Mouse (Mus musculus) heart, embryonic 13.5 days (tissue): ENCODE results near the gene Eid1. TPM values are rescaled to one million over a fixed set of nuclear protein-coding genes. Genes with fewer than 3 reads are reported as not detected.
A peak's percentile ranks its signal among the peaks of the same experiment; 100 is the strongest.

Source experiments
- ATAC-seq: fragments of 200-750 bp; cut with Nextera tagmentation; 2 replicates; pipeline ENCODE4 v1.8.0; 2017; ENCODE audit warnings: moderate TSS enrichment; ENCODE audit not compliant: insufficient number of reproducible peaks, low FRiP score, low TSS enrichment; ENCODE audit errors: extremely low read depth
- H3K27ac ChIP-seq: fragments of 300-500 bp; sonication (generic); replicated peaks from 2 replicates; pipeline ENCODE4 v1.5.1; 2015; ENCODE audit warnings: moderate library complexity, mild to moderate bottlenecking, inconsistent platforms
- H3K27me3 ChIP-seq: fragments of 300-500 bp; sonication (generic); replicated peaks from 2 replicates; pipeline ENCODE4 v1.6.1; 2015; ENCODE audit warnings: mild to moderate bottlenecking, inconsistent platforms
- H3K36me3 ChIP-seq: fragments of 300-500 bp; sonication (generic); 2 replicates; pipeline ENCODE4 v1.6.1; 2015; ENCODE audit warnings: mild to moderate bottlenecking, inconsistent platforms
- H3K4me1 ChIP-seq: fragments of 300-500 bp; sonication (generic); 2 replicates; pipeline ENCODE4 v1.6.1; 2015; ENCODE audit warnings: inconsistent platforms
- H3K4me2 ChIP-seq: fragments of 300-500 bp; sonication (generic); 2 replicates; pipeline ENCODE4 v1.6.1; 2015; ENCODE audit warnings: inconsistent platforms, mild to moderate bottlenecking, moderate library complexity
- H3K4me3 ChIP-seq: fragments of 300-500 bp; sonication (generic); 2 replicates; pipeline ENCODE4 v1.5.1; 2015; ENCODE audit warnings: moderate library complexity, mild to moderate bottlenecking, inconsistent platforms
- H3K9ac ChIP-seq: fragments of 300-500 bp; sonication (generic); 2 replicates; pipeline ENCODE4 v1.6.1; 2015; ENCODE audit warnings: inconsistent platforms, mild to moderate bottlenecking, moderate library complexity
- H3K9me3 ChIP-seq: fragments of 300-500 bp; sonication (generic); 2 replicates; pipeline ENCODE4 v1.6.1; 2016; ENCODE audit warnings: inconsistent platforms
- WGBS: fragments of 180-500 bp; shearing (Covaris S2); methylation state at CpG from one replicate; pipeline ENCODE4 v1.1.7; 2015; ENCODE audit warnings: mixed read lengths; 5-methylcytosine and 5-hydroxymethylcytosine counted together
- polyA plus RNA-seq: library from polyadenylated mRNA; unstranded; fragments of >200 nt; fragmentation: Nextera tagmentation; extraction: Ambion mirVana; gene quantifications from 2 replicates; pipeline ENCODE4 v1.2.1, GENCODE M21; 2015

Gene Eid1
- polyA plus RNA-seq, 1 experiment from 2014 or later, result 144 TPM

- no peak overlapping the region for H3K4me2 ChIP-seq
- H3K4me3 ChIP-seq, result no peak overlapping the region
- peaks cover 8% of the 10 kb centered on the region for H3K4me1 ChIP-seq
- no peaks in the 10 kb centered on the region for H3K27me3 ChIP-seq
- 63% methylated on average over 12 of the region's 12 CpGs for WGBS
- ATAC-seq, result no peak
- no peak overlapping the region for H3K9ac ChIP-seq
- no peaks in the 10 kb centered on the region for H3K9me3 ChIP-seq
- H3K27ac ChIP-seq, result no peak overlapping the region
- H3K36me3 ChIP-seq, result no peaks in the 10 kb centered on the region
Observed at GRCm38 (mm10) chr2:125704907-125705631, 32.2 kb downstream of the Eid1 start.

GRCm38 (mm10) chr2:125706510-125706921 lies 33.6 kb downstream of the Eid1 start:
- Histone ChIP-seq H3K36me3 (no peaks in the 10 kb centered on the region), H3K9ac (no peak overlapping the region), H3K27me3 (no peaks in the 10 kb centered on the region), H3K27ac (no peak overlapping the region), H3K4me3 (no peak overlapping the region), H3K4me2 (no peak overlapping the region), H3K9me3 (no peaks in the 10 kb centered on the region), H3K4me1 (peaks cover 7% of the 10 kb centered on the region)
- WGBS, result 71% methylated on average over 5 of the region's 5 CpGs
- no peak for ATAC-seq

- Histone ChIP-seq H3K4me2 (no peak overlapping the region), H3K9ac (no peak overlapping the region), H3K27ac (no peak overlapping the region), H3K4me3 (no peak overlapping the region), H3K36me3 (no peaks in the 10 kb centered on the region), H3K9me3 (no peaks in the 10 kb centered on the region), H3K27me3 (peaks cover 22% of the 10 kb centered on the region), H3K4me1 (no peaks in the 10 kb centered on the region)
- 72% methylated on average over 8 of the region's 8 CpGs for WGBS
- no peak for ATAC-seq
Observed at GRCm38 (mm10) chr2:125716599-125716998, 43.7 kb downstream of the Eid1 start.

GRCm38 (mm10) chr2:125723086-125723407 lies 50.2 kb downstream of the Eid1 start:
- no peaks in the 10 kb centered on the region for H3K9me3 ChIP-seq
- H3K4me1 ChIP-seq, result peaks cover 24% of the 10 kb centered on the region
- H3K36me3 ChIP-seq, result no peaks in the 10 kb centered on the region
- WGBS, result 2% methylated on average over 18 of the region's 18 CpGs
- no peak for ATAC-seq
- peaks cover 61% of the 10 kb centered on the region for H3K27me3 ChIP-seq
- peak overlapping the region; percentile 99 for H3K4me2 ChIP-seq
- peak overlapping the region; percentile 63 for H3K4me3 ChIP-seq
- no peak overlapping the region for H3K27ac ChIP-seq
- H3K9ac ChIP-seq, result peak overlapping the region; percentile 82

- Histone ChIP-seq H3K36me3 (no peaks in the 10 kb centered on the region), H3K9ac (peak overlapping the region; percentile 82), H3K27ac (no peak overlapping the region), H3K9me3 (no peaks in the 10 kb centered on the region), H3K4me2 (peak overlapping the region; percentile 99), H3K4me3 (peak overlapping the region; percentile 63), H3K27me3 (peaks cover 61% of the 10 kb centered on the region), H3K4me1 (peaks cover 24% of the 10 kb centered on the region)
- ATAC-seq, result peak; percentile 73
- WGBS, result under 1% methylated on average over 34 of the region's 34 CpGs
Observed at GRCm38 (mm10) chr2:125723408-125724085, 50.7 kb downstream of the Eid1 start.

GRCm38 (mm10) chr2:125724086-125724430 lies 51.2 kb downstream of the Eid1 start, which contains the start of gene Shc4:
Shc4 (minus strand) TSS chr2:125724148.
- Histone ChIP-seq H3K27me3 (peaks cover 61% of the 10 kb centered on the region), H3K4me3 (peak within 1 kb of the TSS; percentile 63), H3K36me3 (no peaks in the 10 kb centered on the region), H3K9ac (peak within 1 kb of the TSS; percentile 82), H3K9me3 (no peaks in the 10 kb centered on the region), H3K4me2 (peak within 1 kb of the TSS; percentile 99), H3K4me1 (peaks cover 24% of the 10 kb centered on the region), H3K27ac (no peak within 1 kb of the TSS)
- no peak for ATAC-seq
- under 1% methylated on average over 15 of the region's 15 CpGs for WGBS

Other genes with a start within 250 kb of the Eid1 start
- gene Gm9913, start 168.0 kb upstream of the Eid1 start, polyA plus RNA-seq, result 0.17 and 0.32 TPM in 2 replicates
- gene Fbn1, start 165.1 kb upstream of the Eid1 start, polyA plus RNA-seq, result 16.8 and 19.3 TPM in 2 replicates
- gene Cep152, start 48.0 kb upstream of the Eid1 start, polyA plus RNA-seq, result 3.2 and 3.8 TPM in 2 replicates
- 0.64 and 1.7 TPM in 2 replicates for gene Shc4, start 51.1 kb downstream of the Eid1 start, polyA plus RNA-seq
- 11.1 and 11.2 TPM in 2 replicates for gene Secisbp2l, start 109.8 kb downstream of the Eid1 start, polyA plus RNA-seq
- gene Galk2, start 186.0 kb downstream of the Eid1 start, polyA plus RNA-seq, result 33.7 and 34.6 TPM in 2 replicates
- gene Cops2, start 186.0 kb downstream of the Eid1 start, polyA plus RNA-seq, result 58.5 and 62.9 TPM in 2 replicates